Mouse (Mus musculus) midbrain, embryonic 12.5 days (tissue): Measurements from ENCODE around the gene Trub1. TPM values are rescaled to one million over a fixed set of nuclear protein-coding genes. Genes with fewer than 3 reads are reported as not detected.

Experiments used
- ATAC-seq: fragments of 200-750 bp; cut with Nextera tagmentation; 2 replicates; pipeline ENCODE4 v1.8.0; 2017; ENCODE audit warnings: low read depth, moderate TSS enrichment, moderate library complexity; ENCODE audit not compliant: low FRiP score
- H3K27ac ChIP-seq: fragments of 300-500 bp; sonication (generic); replicated peaks from 2 replicates; pipeline ENCODE4 v1.5.1; 2016; ENCODE audit warnings: mild to moderate bottlenecking
- H3K27me3 ChIP-seq: fragments of 300-500 bp; sonication (generic); 2 replicates; pipeline ENCODE4 v1.6.1; 2016; ENCODE audit warnings: mild to moderate bottlenecking
- H3K36me3 ChIP-seq: fragments of 300-500 bp; sonication (generic); 2 replicates; pipeline ENCODE4 v1.6.1; 2016
- H3K4me1 ChIP-seq: fragments of 300-500 bp; sonication (generic); 2 replicates; pipeline ENCODE4 v1.6.1; 2016
- H3K4me2 ChIP-seq: fragments of 300-500 bp; sonication (generic); replicated peaks from 2 replicates; pipeline ENCODE4 v1.6.1; 2016; ENCODE audit warnings: mild to moderate bottlenecking, moderate library complexity
- H3K4me3 ChIP-seq: fragments of 300-500 bp; sonication (generic); 2 replicates; pipeline ENCODE4 v1.5.1; 2016; ENCODE audit warnings: mild to moderate bottlenecking
- H3K9ac ChIP-seq: fragments of 300-500 bp; sonication (generic); replicated peaks from 2 replicates; pipeline ENCODE4 v1.6.1; 2016; ENCODE audit warnings: mild to moderate bottlenecking, moderate library complexity
- H3K9me3 ChIP-seq: fragments of 300-500 bp; sonication (generic); 2 replicates; pipeline ENCODE4 v1.6.1; 2016; ENCODE audit warnings: mild to moderate bottlenecking
- WGBS: fragments of 180-500 bp; shearing (Covaris S2); methylation state at CpG from one replicate; pipeline ENCODE4 v1.1.7; 2016; 5-methylcytosine and 5-hydroxymethylcytosine counted together
- polyA plus RNA-seq: library from polyadenylated mRNA; unstranded; fragments of >200 nt; fragmentation: Nextera tagmentation; extraction: Ambion mirVana; gene quantifications from 2 replicates; pipeline ENCODE4 v1.2.1, GENCODE M21; 2016

Trub1 gene
- polyA plus RNA-seq, 1 experiment from 2014 or later = 21.3 TPM

GRCm38 (mm10) chr19:57445049-57445448, 7.7 kb upstream of the Trub1 start:
- WGBS = 32% methylated on average over 5 of the region's 5 CpGs
- no peak for ATAC-seq
- H3K4me1 ChIP-seq = peaks cover 7% of the 10 kb centered on the region; the same call in 1 of the 2 replicates
- H3K4me2 ChIP-seq = no peak overlapping the region
- H3K4me3 ChIP-seq = no peak overlapping the region
- no peak overlapping the region for H3K9ac ChIP-seq
- no peaks in the 10 kb centered on the region for H3K36me3 ChIP-seq
- H3K27ac ChIP-seq = no peak overlapping the region
- no peaks in the 10 kb centered on the region for H3K9me3 ChIP-seq
- H3K27me3 ChIP-seq = no peaks in the 10 kb centered on the region

DNA sequence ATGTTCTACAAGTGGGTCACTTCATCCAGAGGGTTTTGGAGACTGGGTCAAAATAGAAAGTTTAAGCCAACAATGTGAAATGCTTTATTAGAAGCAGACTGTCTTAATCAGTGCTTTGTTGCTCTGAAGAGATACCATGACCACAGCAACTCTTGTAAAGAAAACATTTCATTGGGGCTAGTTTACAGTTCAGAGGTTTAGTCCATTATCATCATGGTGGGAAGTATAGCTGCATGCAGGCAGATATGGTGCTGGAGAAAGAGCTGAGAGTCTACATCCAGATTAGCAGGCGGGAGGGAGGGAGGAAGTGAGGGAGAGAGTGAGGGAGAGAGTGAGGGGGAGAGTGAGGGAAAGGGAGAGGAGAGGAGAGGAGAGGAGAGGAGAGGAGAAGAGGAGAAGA, 1.9 kb upstream of the Trub1 start:
- Histone ChIP-seq H3K4me2 (no peak overlapping the region), H3K9me3 (no peaks in the 10 kb centered on the region), H3K36me3 (no peaks in the 10 kb centered on the region), H3K27ac (no peak overlapping the region), H3K9ac (no peak overlapping the region), H3K4me1 (peaks cover 13% of the 10 kb centered on the region), H3K27me3 (no peaks in the 10 kb centered on the region), H3K4me3 (no peak overlapping the region)
- 67% methylated on average over 1 of the region's 1 CpGs for WGBS
- no peak for ATAC-seq

GRCm38 (mm10) chr19:57451762-57452161, 950 bp upstream of the Trub1 start:
- Histone ChIP-seq H3K27me3 (no peaks in the 10 kb centered on the region), H3K9ac (no peak overlapping the region), H3K36me3 (no peaks in the 10 kb centered on the region), H3K4me1 (peaks cover 13% of the 10 kb centered on the region), H3K4me3 (no peak overlapping the region), H3K27ac (no peak overlapping the region), H3K9me3 (no peaks in the 10 kb centered on the region), H3K4me2 (no peak overlapping the region)
- WGBS = 83% methylated on average over 4 of the region's 4 CpGs
- no peak for ATAC-seq

GRCm38 (mm10) chr19:57453218-57453600, 497 bp downstream of the Trub1 start:
- Histone ChIP-seq H3K27ac (no peak overlapping the region), H3K4me3 (peak overlapping the region; percentile 81), H3K27me3 (no peaks in the 10 kb centered on the region), H3K4me1 (peaks cover 13% of the 10 kb centered on the region), H3K36me3 (peaks cover 3% of the 10 kb centered on the region; the same call in 1 of the 2 replicates), H3K4me2 (peak overlapping the region; percentile 59), H3K9me3 (no peaks in the 10 kb centered on the region), H3K9ac (peak overlapping the region; percentile 75)
- WGBS = 8% methylated on average over 6 of the region's 6 CpGs
- ATAC-seq = peak; percentile 30; the same call in 1 of the 2 replicates

- Histone ChIP-seq H3K27ac (no peak overlapping the region), H3K4me2 (no peak overlapping the region), H3K27me3 (no peaks in the 10 kb centered on the region), H3K9me3 (no peaks in the 10 kb centered on the region), H3K9ac (no peak overlapping the region), H3K4me3 (no peak overlapping the region), H3K36me3 (peaks cover 10% of the 10 kb centered on the region; the same call in 1 of the 2 replicates), H3K4me1 (peaks cover 13% of the 10 kb centered on the region)
- ATAC-seq = no peak
- WGBS = 94% methylated on average over 25 of the region's 25 CpGs
These were observed 2.7 kb downstream of the Trub1 start for GRCm38 (mm10) chr19:57455286-57455960.

GRCm38 (mm10) chr19:57457075-57457474, 4.4 kb downstream of the Trub1 start:
- 80% methylated on average over 2 of the region's 2 CpGs for WGBS
- ATAC-seq = no peak
- Histone ChIP-seq H3K4me3 (no peak overlapping the region), H3K4me2 (no peak overlapping the region), H3K9ac (no peak overlapping the region), H3K36me3 (peaks cover 10% of the 10 kb centered on the region; the same call in 1 of the 2 replicates), H3K4me1 (peaks cover 13% of the 10 kb centered on the region), H3K27me3 (no peaks in the 10 kb centered on the region), H3K9me3 (no peaks in the 10 kb centered on the region), H3K27ac (no peak overlapping the region)

GRCm38 (mm10) chr19:57463741-57464140, 11.0 kb downstream of the Trub1 start:
- no peak overlapping the region for H3K4me2 ChIP-seq
- no peak overlapping the region for H3K4me3 ChIP-seq
- no peak for ATAC-seq
- H3K27ac ChIP-seq = no peak overlapping the region
- H3K36me3 ChIP-seq = peaks cover 7% of the 10 kb centered on the region
- H3K9me3 ChIP-seq = no peaks in the 10 kb centered on the region
- WGBS = 82% methylated on average over 8 of the region's 8 CpGs
- H3K27me3 ChIP-seq = no peaks in the 10 kb centered on the region
- H3K9ac ChIP-seq = no peak overlapping the region
- H3K4me1 ChIP-seq = no peaks in the 10 kb centered on the region; the same call in 1 of the 2 replicates

GRCm38 (mm10) chr19:57465742-57466141, 13.0 kb downstream of the Trub1 start:
- H3K9ac ChIP-seq = no peak overlapping the region
- peaks cover 10% of the 10 kb centered on the region; the same call in 1 of the 2 replicates for H3K36me3 ChIP-seq
- no peaks in the 10 kb centered on the region for H3K9me3 ChIP-seq
- H3K27me3 ChIP-seq = no peaks in the 10 kb centered on the region
- H3K27ac ChIP-seq = no peak overlapping the region
- H3K4me3 ChIP-seq = no peak overlapping the region
- H3K4me2 ChIP-seq = no peak overlapping the region
- WGBS = 88% methylated on average over 7 of the region's 7 CpGs
- H3K4me1 ChIP-seq = no peaks in the 10 kb centered on the region; the same call in 1 of the 2 replicates
- ATAC-seq = no peak

DNA sequence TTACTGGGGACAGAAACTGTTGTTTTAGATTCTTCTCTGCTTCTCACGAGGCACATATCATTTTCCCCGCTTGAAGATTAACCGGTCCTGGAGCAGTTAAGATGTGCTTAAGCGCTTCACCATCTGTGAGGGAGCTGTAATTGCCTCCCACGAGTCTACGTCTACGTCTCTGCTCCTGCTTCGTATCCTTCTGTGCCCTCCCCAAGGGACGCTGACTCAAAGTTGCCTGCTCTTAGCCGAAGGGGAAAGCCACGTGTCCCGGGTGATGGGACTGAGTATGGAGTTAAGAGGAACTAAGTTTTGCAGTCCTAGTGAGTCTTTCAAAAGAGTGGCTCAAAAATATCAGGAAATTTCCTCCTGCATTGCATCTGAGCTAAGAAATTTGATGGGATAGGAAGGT, 18.3 kb downstream of the Trub1 start:
- Histone ChIP-seq H3K9ac (no peak overlapping the region), H3K4me2 (no peak overlapping the region), H3K27ac (0 out of 2 replicates have a peak overlapping the region, but pooled peaks have one; percentile 46), H3K9me3 (no peaks in the 10 kb centered on the region), H3K4me1 (peaks cover 5% of the 10 kb centered on the region; the same call in 1 of the 2 replicates), H3K4me3 (no peak overlapping the region), H3K27me3 (no peaks in the 10 kb centered on the region), H3K36me3 (0 out of 2 replicates have a peak, but pooled peaks cover 7% of the 10 kb centered on the region)
- WGBS = 83% methylated on average over 12 of the region's 12 CpGs
- ATAC-seq = no peak

- H3K27ac ChIP-seq = no peak overlapping the region
- H3K9ac ChIP-seq = no peak overlapping the region
- 0 out of 2 replicates have a peak, but pooled peaks cover 7% of the 10 kb centered on the region for H3K36me3 ChIP-seq
- 91% methylated on average over 15 of the region's 15 CpGs for WGBS
- H3K4me3 ChIP-seq = no peak overlapping the region
- H3K27me3 ChIP-seq = no peaks in the 10 kb centered on the region
- H3K9me3 ChIP-seq = no peaks in the 10 kb centered on the region
- no peak for ATAC-seq
- H3K4me2 ChIP-seq = no peak overlapping the region
- peaks cover 12% of the 10 kb centered on the region; the same call in 1 of the 2 replicates for H3K4me1 ChIP-seq
These were observed 19.5 kb downstream of the Trub1 start for GRCm38 (mm10) chr19:57472169-57472568.

GRCm38 (mm10) chr19:57473301-57473700, 20.6 kb downstream of the Trub1 start:
- peaks cover 15% of the 10 kb centered on the region; the same call in 1 of the 2 replicates for H3K4me1 ChIP-seq
- no peak for ATAC-seq
- WGBS = 67% methylated on average over 16 of the region's 16 CpGs
- 0 out of 2 replicates have a peak, but pooled peaks cover 7% of the 10 kb centered on the region for H3K36me3 ChIP-seq
- H3K9ac ChIP-seq = no peak overlapping the region
- H3K4me3 ChIP-seq = no peak overlapping the region
- no peak overlapping the region for H3K27ac ChIP-seq
- H3K9me3 ChIP-seq = no peaks in the 10 kb centered on the region
- H3K4me2 ChIP-seq = no peak overlapping the region
- H3K27me3 ChIP-seq = no peaks in the 10 kb centered on the region

DNA sequence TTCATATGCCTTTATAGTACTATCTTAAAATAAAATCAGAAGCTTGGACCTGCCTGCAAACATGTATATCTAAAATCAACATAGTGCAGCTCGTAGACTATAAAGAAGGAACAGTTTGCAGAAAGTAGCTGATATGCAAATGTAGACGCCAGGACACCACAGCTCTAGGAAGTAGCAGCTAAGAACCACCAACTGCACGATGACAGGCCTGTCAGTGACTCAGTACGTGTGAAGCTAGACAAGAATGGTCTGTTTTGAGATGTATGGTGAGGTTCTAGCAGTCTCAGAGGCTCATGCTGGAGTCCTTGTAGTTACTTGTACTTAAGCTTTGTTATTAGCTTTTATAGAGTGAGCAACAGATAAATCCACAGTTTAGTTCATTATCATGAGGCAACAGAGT, 22.6 kb downstream of the Trub1 start:
- Histone ChIP-seq H3K27me3 (no peaks in the 10 kb centered on the region), H3K4me1 (peaks cover 21% of the 10 kb centered on the region), H3K36me3 (no peaks in the 10 kb centered on the region), H3K9ac (no peak overlapping the region), H3K4me2 (no peak overlapping the region), H3K9me3 (no peaks in the 10 kb centered on the region), H3K27ac (peak overlapping the region; percentile 30; the same call in 1 of the 2 replicates), H3K4me3 (no peak overlapping the region)
- ATAC-seq = no peak
- WGBS = 83% methylated on average over 4 of the region's 4 CpGs
